Mouse (Mus musculus) lung, postnatal 36 days (tissue): ENCODE measurements around the gene 1700020L24Rik.
A peak's percentile ranks its signal among the peaks of the same experiment; 100 is the strongest.

Experiments
- DNase-seq: peaks from one replicate; pipeline ENCODE4 v3.0.0; 2022; ENCODE audit warnings: mixed read lengths

The 1700020L24Rik gene

DNA sequence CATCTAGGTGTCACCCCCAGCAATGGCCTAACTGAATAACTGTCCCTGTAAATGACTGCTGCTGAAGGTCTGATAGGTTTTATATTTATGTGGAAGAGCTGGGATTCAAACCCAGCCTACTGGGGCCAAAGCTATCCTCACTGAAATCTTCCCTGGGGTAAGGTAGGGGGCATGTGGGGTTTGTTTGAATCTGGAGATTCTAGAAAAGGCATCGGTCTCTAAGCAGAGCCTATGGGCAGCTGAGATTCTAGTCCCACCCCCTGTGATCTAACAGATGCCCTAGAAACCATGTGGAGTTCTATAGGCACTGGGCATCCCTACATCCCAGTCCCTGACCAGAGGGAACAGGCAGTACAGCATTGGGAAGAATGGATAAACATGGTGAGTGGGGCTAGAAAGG is at the start of gene 1700020L24Rik:
TSS of gene 1700020L24Rik (plus strand) at position 301 of the 400 bp plus-strand sequence.
- DNase-seq: no peak

- no peak for DNase-seq
These were observed 44.4 kb upstream of the 1700020L24Rik start for GRCm38 (mm10) chr11:83393062-83393461.

- peak; percentile 10 for DNase-seq
These were observed 42.6 kb upstream of the 1700020L24Rik start for GRCm38 (mm10) chr11:83394802-83395439.

DNA sequence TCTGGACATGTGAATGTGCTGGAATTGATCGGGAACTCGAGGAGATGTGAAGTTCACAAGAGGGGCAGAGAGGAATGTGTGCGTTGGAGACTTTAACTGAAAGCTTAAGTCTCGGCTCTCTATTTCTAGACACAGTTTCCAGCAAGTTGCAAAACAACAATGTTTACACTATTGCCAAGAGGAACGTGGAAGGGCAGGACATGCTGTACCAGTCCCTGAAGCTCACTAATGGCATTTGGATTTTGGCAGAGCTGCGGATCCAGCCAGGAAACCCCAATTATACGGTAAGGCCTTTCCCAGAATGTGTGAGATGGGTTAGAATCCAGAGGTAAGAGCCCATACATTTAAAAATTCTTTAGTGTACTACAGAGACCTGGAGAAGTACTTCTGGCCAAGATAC is 39.9 kb upstream of the 1700020L24Rik start:
- DNase-seq: peak; percentile 51

DNA sequence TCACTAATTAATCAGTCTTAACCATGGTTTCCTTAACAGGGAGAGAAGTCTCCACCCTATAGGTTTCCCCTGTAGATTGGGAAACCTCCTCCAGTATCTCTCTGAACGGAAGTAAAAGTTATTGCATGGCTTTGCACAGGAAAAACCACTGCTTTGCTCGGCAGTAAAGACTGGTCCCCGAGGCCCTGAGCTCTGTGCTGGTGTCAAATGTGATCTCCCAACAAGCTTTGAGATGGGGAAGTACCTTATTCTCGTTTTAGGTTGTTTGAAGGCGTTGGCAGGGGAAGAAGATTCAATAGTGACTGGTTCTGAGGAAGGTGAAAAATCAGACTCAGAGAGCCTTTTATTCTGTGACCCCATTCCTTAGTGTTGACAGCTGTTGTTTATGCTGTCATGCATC is 38.8 kb upstream of the 1700020L24Rik start:
- no peak for DNase-seq

- DNase-seq: no peak
These were observed 33.7 kb upstream of the 1700020L24Rik start for GRCm38 (mm10) chr11:83403787-83404186.

DNA sequence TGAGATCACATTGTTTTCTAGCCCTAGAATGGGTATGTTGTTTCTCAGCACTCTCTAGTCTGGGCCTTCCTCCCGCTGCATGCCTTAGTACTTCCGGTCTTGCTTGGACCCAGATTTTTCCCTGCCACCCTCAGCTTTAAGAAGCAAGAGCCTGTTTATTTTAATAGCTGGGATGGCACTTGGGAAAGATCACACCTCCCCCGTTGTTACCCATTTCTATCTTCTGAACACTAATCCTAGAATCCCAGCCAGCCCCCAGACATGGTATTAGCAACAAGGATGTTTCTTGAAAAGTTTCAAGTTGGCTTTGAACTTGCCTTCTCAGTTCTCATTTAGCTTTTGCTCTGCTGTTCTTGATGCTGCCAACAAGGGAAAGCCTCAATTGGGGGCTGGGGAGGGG is 31.1 kb upstream of the 1700020L24Rik start:
- DNase-seq: no peak

DNA sequence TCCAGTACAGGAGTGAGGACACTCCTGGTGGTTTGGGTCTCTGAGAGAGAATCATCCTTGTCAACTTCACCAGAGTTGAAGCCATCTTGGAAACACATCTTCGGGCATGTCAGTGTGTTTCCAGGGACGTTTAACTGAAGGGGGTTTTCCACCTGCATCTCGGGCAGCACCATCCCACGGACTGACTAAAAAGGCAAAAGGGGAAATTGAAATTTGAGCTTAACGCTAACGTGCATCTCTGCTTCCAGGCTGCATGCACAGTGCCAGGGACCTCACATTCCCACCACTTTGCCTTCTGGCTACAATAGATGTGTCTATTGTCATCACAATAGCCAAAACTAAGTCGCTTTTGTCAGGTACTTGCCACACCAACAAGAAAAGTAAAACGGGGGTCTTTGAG is 29.2 kb upstream of the 1700020L24Rik start:
- no peak for DNase-seq

DNA sequence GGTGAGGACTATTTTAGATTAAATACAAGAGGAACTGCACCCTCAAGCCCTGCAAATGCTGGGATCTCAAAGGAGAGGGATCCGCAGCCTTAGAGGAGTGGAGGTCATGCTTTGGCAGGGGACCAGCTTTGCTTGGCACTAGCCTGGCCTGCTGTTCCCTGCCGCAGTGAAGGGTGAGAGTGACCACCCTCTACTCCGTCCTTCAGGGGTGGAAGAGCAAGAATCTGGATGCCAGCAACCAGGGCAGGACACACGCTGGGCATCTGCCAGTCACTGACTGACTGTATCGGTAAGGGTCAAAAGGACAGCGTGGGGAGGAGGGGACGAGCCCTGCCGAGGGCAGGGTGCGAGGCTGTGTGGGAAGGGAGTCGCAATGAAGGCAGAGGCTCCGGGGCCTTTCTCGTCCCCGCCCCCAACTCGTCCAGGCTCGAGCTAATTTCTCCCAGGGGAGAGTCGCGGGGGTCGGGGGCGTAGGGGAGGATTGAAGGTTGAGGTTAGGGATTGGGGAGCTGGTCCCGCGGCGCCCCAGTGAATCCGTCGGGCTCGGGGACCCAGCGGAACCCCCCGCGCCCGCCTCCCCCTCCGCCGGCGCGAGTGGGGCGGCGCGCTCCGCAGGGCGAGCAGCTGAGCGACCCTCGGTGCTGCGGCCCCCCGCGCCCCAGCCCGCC is 28.3 kb upstream of the 1700020L24Rik start, which contains the start of gene Rasl10b:
TSS of gene Rasl10b (plus strand) at position 51 of the 668 bp plus-strand sequence.
- no peak for DNase-seq

GRCm38 (mm10) chr11:83409792-83410291 is 27.6 kb upstream of the 1700020L24Rik start:
- DNase-seq: no peak

DNA sequence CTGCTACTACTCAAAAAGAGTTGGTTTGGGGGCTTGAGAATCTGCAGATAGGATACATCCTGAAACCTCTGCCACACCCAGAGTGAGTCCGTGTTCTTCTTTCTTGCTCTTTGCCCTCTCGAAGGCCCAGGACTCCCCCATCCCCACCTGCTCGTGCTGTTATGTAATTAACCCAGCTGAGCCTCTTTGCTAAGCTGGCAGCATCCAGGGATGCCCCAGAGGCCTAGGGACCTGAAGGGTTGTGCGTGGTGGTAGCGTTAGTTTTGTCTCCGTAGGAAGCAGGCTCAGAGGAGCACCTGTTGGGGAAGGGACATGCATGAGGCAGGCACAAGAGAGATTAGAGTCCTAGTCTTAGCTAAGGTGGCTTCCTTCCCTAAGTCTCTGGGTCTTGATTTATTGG is 27.0 kb upstream of the 1700020L24Rik start:
- no peak for DNase-seq

DNA sequence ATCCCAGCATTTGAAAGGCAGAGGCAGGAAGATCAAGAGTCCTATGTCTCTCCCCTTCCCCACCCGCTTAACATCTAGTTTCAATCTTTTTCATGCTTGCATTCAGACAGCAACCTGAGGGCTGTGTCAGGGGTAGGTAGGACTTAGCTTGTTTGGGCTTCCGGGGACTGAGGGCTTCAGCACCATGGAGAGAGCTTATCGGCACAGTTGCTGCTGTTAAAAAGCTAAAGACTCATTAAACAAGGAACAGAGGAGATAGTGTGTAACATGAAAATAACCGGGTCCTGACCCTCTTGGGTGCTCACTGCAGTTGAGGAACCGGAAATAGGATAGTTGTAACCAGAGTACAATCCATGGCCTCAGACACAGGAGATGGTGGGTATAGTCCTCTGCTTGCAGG is 20.4 kb upstream of the 1700020L24Rik start:
- DNase-seq: peak; percentile 69

- DNase-seq: no peak
These were observed 19.8 kb upstream of the 1700020L24Rik start for GRCm38 (mm10) chr11:83417708-83418107.

- no peak for DNase-seq
These were observed 18.9 kb upstream of the 1700020L24Rik start for GRCm38 (mm10) chr11:83418566-83418965.

DNA sequence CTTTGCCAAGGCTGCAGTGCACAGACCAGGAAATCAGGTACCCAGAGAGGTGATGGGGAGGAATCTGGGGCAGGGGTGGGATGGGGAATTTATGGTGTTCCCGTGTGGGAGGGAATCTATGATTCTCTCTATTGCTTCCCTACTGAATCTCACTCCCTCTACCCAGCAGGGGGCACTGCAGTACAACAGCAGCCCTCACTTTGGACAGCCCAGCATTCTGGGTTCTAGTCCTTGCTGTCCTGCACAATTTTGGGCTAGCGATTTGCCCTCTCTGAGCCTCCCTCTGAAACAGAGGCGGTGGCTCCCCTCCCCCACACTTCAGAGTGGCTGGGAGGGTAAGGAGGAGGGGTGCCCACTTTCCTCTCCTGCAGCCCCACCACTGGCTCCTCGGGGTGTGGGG is 17.1 kb upstream of the 1700020L24Rik start:
- no peak for DNase-seq

DNA sequence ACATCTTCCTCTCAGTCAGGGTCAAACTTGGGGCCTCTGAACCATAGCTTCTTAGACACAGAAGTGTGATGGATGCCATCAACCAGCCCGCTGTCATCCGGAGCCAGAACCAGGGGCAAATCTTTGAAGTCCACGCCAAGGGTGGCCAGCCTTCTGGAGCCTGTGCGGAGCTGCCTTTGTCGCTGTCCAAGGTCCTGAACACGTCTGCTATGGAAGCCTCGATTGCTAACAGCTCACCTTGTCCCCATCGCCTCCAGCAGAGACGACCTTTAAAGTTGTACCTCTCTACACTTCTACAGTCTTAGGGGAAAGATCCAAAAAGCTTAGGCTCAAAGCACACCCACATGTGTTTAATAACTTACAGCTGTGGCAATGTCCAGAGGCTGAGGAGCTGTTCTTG is 16.2 kb upstream of the 1700020L24Rik start:
- DNase-seq: peak; percentile 72

GRCm38 (mm10) chr11:83424681-83425080 is 12.8 kb upstream of the 1700020L24Rik start:
- peak; percentile 83 for DNase-seq

DNA sequence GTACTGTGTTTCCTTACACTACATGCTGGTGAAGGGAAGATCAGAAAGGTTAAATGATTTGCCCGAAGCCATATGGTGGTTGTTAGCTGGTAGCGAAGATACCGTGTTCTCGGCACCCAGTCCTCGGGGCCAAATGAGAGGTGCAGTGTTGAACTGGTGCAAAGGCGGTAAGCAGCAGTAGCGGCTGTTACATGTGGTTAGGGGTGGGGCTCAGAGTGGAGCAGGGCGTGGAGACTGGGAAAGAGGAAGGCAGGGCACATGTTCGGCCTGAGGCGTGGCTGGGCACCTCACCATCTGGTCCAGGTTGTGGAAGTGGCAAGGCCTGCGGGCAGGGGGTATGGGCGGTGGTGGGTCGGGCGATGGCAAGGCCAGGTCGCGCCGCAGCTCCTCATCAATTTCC is 10.5 kb upstream of the 1700020L24Rik start:
- DNase-seq: peak; percentile 55

GRCm38 (mm10) chr11:83429355-83429754 is 8.1 kb upstream of the 1700020L24Rik start, which contains the start of gene Gas2l2:
Gas2l2 (minus strand) TSS chr11:83429455.
- DNase-seq: no peak

DNA sequence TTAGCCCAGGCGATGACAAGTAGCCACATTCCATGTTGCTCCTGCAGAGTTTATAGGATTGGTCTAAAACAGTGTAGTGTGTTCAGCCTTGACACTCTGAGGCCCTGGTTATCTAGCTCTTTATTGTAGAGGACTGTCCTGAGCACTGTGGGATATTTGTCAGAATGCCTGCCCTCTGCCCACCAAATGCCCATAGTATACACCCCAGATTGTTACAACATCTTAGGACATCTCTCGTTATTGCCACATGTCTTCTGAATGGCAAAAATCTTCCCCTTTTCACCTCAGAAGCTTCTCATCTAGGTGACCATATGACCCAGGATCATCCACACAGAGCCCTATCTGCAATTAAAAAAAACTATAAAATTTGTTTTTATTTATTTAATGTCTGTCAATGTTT is 4.9 kb upstream of the 1700020L24Rik start:
- DNase-seq: no peak

DNA sequence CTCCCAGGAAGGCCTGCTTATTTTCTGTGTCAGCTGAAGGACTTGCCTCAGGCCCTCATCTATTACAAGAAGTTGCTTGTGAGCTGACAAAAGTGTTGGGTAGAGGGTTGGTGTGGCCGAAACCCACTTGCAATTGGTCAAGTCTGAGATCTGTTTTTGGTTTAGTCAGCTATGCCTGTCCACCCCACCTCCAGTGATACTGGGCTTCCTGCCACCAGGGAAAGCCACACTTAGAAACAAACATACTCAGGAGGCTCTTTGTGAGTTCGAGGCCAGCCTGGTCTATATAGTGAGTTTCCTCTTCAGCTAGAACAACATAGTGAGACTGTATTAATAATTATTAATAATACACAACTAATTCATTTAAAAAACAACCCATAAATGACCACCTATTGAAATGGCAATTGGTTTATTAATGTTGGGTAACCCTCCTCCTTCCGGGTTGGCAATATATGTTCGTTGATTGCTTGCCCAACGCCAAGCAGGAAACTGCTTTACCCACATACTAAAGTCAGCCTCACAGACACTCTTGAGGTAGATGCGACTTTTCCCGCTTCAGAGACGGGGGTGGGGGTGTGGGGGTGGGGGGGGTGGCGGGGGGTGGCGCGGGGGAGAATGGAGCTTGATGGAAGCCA is 2.1 kb downstream of the 1700020L24Rik start:
- DNase-seq: no peak

DNA sequence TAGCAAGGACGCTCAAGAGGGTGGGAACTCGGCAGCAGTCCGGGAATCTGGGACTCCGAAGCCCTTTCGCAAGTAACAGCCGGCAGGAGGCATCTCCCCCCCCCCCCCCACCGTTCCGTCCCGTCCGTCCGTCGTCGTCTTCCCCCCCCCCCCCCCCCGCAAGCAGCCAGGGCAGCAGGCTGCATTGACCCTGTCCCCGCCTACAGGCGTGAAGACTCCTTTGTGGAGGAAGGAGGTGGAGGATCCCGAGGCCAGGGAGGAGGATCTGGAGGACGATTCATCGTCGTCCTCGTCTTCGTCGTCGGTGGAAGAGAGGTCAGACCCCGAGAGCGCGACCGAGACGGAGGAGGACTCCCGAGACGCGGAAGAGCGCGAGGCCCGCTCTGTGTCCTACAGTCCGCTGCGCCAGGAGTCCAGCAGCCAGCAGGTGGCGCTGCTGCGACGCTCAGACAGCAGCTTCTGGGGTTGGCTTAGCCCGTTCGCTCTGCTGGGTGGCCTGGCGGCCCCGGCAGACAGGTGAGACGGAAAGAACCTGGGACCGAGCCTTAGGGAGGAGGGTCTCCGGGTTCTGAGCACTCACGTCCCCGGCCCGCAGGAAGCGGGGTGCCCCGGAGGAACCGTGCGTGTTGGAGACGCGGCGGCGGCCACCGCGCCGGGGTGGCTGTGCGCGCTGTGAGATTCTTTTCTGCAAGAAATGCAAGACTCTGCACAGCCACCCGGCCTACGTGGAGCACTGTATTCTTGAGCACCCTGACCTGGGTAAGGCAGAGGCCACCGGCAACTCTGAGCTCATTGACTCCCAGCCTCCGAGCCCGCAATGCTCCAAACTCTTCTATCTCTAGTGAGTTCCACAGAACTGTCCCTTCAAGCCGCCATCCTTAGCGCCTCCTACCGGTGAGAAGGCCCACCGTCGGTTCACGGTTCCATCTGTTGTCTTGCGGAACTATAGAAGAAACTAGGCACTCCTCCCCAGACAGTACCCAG is 2.9 kb downstream of the 1700020L24Rik start:
- peak; percentile 92 for DNase-seq
